Mouse (Mus musculus) neural tube, embryonic 12.5 days (tissue): ENCODE data around the gene Ralgapa1. TPM values are rescaled to one million over a fixed set of nuclear protein-coding genes. Genes with fewer than 3 reads are reported as not detected.
"Not testable (repeated sequence)": the region's sequence is repeated elsewhere in the genome, so short reads cannot be mapped to it uniquely, and the experiment has no call there.

Experiments used
- ATAC-seq: fragments of 200-750 bp; cut with Nextera tagmentation; 2 replicates; pipeline ENCODE4 v1.8.0; 2017; ENCODE audit warnings: low read depth, mild to moderate bottlenecking, moderate TSS enrichment, moderate library complexity; ENCODE audit not compliant: low FRiP score
- H3K27ac ChIP-seq: fragments of 300-500 bp; sonication (generic); 2 replicates; pipeline ENCODE4 v1.5.1; 2016
- H3K27me3 ChIP-seq: fragments of 300-500 bp; sonication (generic); replicated peaks from 2 replicates; pipeline ENCODE4 v1.6.1; 2016; ENCODE audit warnings: mild to moderate bottlenecking
- H3K36me3 ChIP-seq: fragments of 300-500 bp; sonication (generic); 2 replicates; pipeline ENCODE4 v1.6.1; 2016; ENCODE audit warnings: mild to moderate bottlenecking
- H3K4me1 ChIP-seq: fragments of 300-500 bp; sonication (generic); 2 replicates; pipeline ENCODE4 v1.6.1; 2016
- H3K4me2 ChIP-seq: fragments of 300-500 bp; sonication (generic); replicated peaks from 2 replicates; pipeline ENCODE4 v1.6.1; 2016; ENCODE audit warnings: mild to moderate bottlenecking
- H3K4me3 ChIP-seq: fragments of 300-500 bp; sonication (generic); 2 replicates; pipeline ENCODE4 v1.5.1; 2016
- H3K9ac ChIP-seq: fragments of 300-500 bp; sonication (generic); 2 replicates; pipeline ENCODE4 v1.6.1; 2016; ENCODE audit warnings: mild to moderate bottlenecking
- H3K9me3 ChIP-seq: fragments of 300-500 bp; sonication (generic); 2 replicates; pipeline ENCODE4 v1.6.1; 2016; ENCODE audit warnings: mild to moderate bottlenecking
- WGBS: fragments of 180-500 bp; shearing (Covaris S2); methylation state at CpG from one replicate; pipeline ENCODE4 v1.1.7; 2016; 5-methylcytosine and 5-hydroxymethylcytosine counted together
- polyA plus RNA-seq: library from polyadenylated mRNA; unstranded; fragments of >200 nt; fragmentation: Nextera tagmentation; extraction: Ambion mirVana; gene quantifications from 2 replicates; pipeline ENCODE4 v1.2.1, GENCODE M21; 2016

The Ralgapa1 gene
- polyA plus RNA-seq, 1 experiment from 2014 or later = 25.2 TPM

DNA sequence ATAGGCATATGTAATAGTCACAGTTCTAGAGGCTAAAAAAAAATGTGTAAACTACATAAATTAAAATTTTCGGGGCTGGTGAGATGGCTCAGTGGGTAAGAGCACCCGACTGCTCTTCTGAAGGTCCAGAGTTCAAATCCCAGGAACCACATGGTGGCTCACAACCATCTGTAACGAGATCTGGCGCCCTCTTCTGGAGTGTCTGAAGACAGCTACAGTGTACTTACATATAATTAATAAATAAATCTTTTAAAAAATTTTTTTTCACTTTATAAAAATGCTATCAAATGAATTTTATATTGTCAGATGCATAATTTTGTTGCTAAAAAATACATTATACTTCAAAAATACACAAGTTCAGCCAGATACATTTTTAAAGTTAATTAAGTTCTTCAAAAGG is 26.5 kb downstream of the Ralgapa1 start:
- H3K27ac ChIP-seq, H3K4me2 ChIP-seq, H3K4me1 ChIP-seq, H3K27me3 ChIP-seq, H3K9me3 ChIP-seq, ATAC-seq, H3K9ac ChIP-seq, H3K36me3 ChIP-seq, H3K4me3 ChIP-seq: not testable (repeated sequence)
- 84% methylated on average over 4 of the region's 4 CpGs for WGBS

DNA sequence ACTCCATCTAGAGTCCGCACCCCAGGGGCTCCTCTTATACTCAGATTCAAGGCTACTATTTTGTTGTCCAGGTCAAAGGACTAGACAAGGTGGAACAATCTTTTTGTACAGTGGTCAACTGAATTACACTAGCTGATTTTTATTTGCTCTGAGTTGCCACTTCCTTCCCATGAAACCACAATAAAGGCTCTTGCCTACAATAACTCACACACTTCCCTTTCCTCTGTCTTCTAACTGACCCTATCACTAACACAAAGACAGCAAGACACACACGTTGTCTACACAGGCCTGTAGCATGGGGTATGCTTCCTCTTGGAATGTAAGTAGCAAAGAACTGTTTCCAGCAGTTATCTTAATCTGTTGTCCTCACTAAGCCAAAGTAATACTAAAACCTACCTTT is 35.7 kb downstream of the Ralgapa1 start:
- H3K4me3 ChIP-seq = no peak overlapping the region
- no peaks in the 10 kb centered on the region for H3K9me3 ChIP-seq
- WGBS = 70% methylated on average over 2 of the region's 2 CpGs
- no peak overlapping the region for H3K9ac ChIP-seq
- no peak overlapping the region for H3K4me2 ChIP-seq
- H3K4me1 ChIP-seq = no peaks in the 10 kb centered on the region
- no peak overlapping the region for H3K27ac ChIP-seq
- peaks cover 8% of the 10 kb centered on the region for H3K36me3 ChIP-seq
- no peaks in the 10 kb centered on the region for H3K27me3 ChIP-seq
- no peak for ATAC-seq

DNA sequence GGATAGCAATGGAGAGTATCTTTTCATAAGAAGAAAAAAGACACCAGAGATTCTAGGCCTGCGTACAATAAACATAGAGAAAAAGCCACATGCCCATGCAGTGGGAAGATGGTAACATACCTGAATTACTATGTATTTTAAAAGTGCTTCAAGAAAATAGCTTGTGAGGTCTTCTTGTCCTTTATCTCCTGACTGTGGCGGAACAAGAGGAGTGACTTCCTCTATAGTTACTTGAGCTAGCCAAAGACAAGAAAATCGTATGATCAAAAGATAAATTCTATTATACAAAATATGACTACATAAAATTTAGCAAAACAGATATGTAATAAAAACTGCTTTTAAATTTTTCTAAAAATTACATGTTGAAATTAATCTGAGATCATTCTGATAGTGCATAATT is 38.3 kb downstream of the Ralgapa1 start:
- H3K27ac ChIP-seq = no peak overlapping the region
- ATAC-seq = no peak
- WGBS = 96% methylated on average over 3 of the region's 3 CpGs
- H3K4me3 ChIP-seq = no peak overlapping the region
- no peak overlapping the region for H3K9ac ChIP-seq
- H3K4me2 ChIP-seq = no peak overlapping the region
- H3K36me3 ChIP-seq = peaks cover 8% of the 10 kb centered on the region
- H3K4me1 ChIP-seq = no peaks in the 10 kb centered on the region
- H3K27me3 ChIP-seq = no peaks in the 10 kb centered on the region
- no peaks in the 10 kb centered on the region for H3K9me3 ChIP-seq

DNA sequence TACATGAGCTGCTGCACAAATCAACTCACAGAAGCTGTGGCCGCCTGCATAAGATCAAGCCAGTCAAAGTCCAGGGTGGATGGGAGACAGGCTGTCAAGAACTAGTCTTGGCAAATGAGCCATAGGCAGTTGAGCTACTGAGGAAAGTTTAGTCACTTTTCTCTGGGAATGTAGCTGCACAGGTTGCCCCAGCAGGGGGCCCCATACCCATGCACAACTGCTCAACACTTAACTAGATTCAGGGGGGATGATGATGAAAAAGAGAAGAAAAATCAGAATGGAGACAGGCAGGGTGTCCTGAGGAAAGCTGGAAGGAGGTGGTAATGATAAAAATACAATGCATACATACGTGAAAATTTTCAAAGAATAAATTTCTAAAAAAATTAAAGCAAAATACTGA is 42.7 kb downstream of the Ralgapa1 start:
- WGBS = 94% methylated on average over 2 of the region's 2 CpGs
- ATAC-seq = no peak

DNA sequence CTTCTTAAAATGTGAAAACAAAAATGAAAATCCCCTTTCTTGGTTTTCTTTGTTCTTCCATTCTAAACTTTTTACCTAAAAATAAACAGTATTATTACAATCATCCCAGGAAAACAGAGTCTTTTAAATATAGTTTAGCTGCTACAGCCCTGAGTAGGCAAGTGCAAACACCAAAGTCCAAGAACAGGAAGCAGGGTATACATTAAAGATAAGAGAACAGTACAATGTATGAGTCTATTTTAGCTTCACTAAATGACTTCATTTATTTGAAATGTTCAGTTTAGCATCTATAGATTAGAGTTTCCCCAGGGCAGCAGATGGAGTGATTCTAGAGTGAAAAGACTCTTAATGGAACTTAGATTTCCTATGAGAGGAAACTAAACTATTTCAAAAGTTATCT is 43.6 kb downstream of the Ralgapa1 start:
- Histone ChIP-seq H3K27ac (no peak overlapping the region), H3K9ac (no peak overlapping the region), H3K4me2 (no peak overlapping the region), H3K4me1 (no peaks in the 10 kb centered on the region), H3K27me3 (no peaks in the 10 kb centered on the region), H3K36me3 (peaks cover 11% of the 10 kb centered on the region; the same call in 1 of the 2 replicates), H3K4me3 (no peak overlapping the region), H3K9me3 (no peaks in the 10 kb centered on the region)
- no peak for ATAC-seq

More for the DNA sequence above, 42.7 kb downstream of the Ralgapa1 start:
- Histone ChIP-seq H3K27me3 (no peaks in the 10 kb centered on the region), H3K9ac (no peak overlapping the region), H3K9me3 (no peaks in the 10 kb centered on the region), H3K4me1 (no peaks in the 10 kb centered on the region), H3K36me3 (peaks cover 11% of the 10 kb centered on the region; the same call in 1 of the 2 replicates), H3K27ac (no peak overlapping the region), H3K4me2 (no peak overlapping the region), H3K4me3 (no peak overlapping the region)

DNA sequence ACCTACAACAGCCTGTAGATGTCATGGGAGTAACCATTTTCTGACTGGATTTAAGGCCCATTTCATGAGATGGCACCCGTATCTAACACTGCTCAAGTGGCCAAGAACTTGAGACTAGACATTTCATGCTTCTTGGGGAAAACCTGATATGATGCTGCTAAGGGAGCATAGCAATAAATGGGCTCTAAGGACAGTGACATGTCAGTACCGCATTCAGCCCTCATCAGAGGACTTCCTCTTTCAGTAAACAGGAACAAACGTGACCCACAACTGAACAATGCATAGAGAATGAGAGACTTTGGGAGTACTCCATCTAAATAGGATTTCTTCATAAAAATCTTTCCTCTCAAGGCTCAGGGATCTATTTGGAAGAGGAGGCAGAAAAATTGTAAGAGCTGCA is 46.7 kb downstream of the Ralgapa1 start:
- Histone ChIP-seq H3K27ac (no peak overlapping the region), H3K4me3 (no peak overlapping the region), H3K9me3 (no peaks in the 10 kb centered on the region), H3K4me2 (no peak overlapping the region), H3K27me3 (no peaks in the 10 kb centered on the region), H3K36me3 (peaks cover 12% of the 10 kb centered on the region), H3K4me1 (no peaks in the 10 kb centered on the region), H3K9ac (no peak overlapping the region)
- no peak for ATAC-seq
- 89% methylated on average over 3 of the region's 3 CpGs for WGBS

DNA sequence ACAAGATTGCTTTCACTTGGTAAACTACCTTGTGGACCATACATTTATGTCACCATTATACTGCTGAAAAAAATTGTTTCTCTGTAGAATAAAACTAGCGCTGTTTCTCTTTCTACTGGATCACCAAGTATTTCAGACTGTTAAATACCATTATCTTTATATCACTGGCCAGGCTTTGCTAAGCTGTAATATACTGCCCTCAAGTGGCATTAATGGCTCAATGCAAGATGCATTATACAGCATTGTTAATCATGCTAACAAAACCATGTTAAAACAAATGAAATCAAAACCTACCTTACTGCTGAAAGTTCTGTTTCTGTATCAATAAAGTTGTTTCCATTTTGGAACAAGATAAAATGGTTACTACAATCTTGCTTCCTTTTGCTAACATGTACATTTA is 100.6 kb downstream of the Ralgapa1 start:
- WGBS = 76% methylated on average over 1 of the region's 1 CpGs
- Histone ChIP-seq H3K27me3 (no peaks in the 10 kb centered on the region), H3K4me3 (no peak overlapping the region), H3K9ac (no peak overlapping the region), H3K4me1 (no peaks in the 10 kb centered on the region), H3K4me2 (no peak overlapping the region), H3K27ac (no peak overlapping the region), H3K36me3 (peaks cover 26% of the 10 kb centered on the region), H3K9me3 (no peaks in the 10 kb centered on the region)
- ATAC-seq = no peak

DNA sequence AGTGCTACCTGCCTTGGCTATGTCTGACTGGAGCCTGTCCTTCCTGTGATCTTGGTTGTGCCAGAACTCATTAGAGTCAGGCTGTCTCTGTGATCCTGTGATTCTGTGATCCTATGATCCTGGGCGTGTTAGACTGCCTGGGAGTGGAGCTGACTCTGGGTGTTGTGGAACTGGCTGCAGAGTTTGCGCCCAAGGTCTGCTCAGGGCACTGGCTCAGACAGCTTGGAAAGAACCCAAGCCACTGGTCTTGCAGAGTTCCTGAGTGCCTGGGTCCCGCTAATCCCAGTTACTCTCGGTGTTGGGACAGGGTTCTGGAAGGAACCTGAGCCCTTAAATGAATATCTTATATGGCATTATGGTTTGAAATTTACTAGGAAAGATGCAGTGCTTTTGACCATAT is 115.1 kb downstream of the Ralgapa1 start:
- Histone ChIP-seq H3K27me3 (no peaks in the 10 kb centered on the region), H3K36me3 (peaks cover 25% of the 10 kb centered on the region), H3K9ac (no peak overlapping the region), H3K9me3 (no peaks in the 10 kb centered on the region), H3K27ac (no peak overlapping the region), H3K4me3 (no peak overlapping the region), H3K4me1 (no peaks in the 10 kb centered on the region), H3K4me2 (no peak overlapping the region)
- no peak for ATAC-seq
- 96% methylated on average over 4 of the region's 4 CpGs for WGBS

DNA sequence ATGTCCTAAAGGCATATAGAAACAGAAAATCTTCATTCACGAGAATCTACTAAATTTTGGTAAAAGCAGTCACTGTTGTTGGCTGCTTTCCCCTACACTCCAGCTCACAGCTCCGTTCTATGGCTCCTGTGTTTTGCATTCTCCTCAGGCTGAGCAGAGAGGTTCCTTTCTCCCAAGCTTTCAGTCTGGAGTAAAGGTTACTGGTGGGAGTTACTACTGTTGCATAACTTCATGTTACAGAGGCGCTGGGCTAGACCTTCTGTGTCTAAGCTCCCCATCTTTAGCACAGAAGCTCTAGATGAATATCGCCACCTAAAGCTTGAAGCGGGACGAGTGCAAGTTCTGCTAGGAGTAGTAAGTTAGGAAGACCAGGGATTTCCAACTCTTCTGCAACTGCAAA is 154.3 kb downstream of the Ralgapa1 start:
- H3K9me3 ChIP-seq = no peaks in the 10 kb centered on the region
- no peak overlapping the region for H3K9ac ChIP-seq
- H3K4me1 ChIP-seq = no peaks in the 10 kb centered on the region
- 93% methylated on average over 6 of the region's 6 CpGs for WGBS
- no peak overlapping the region for H3K4me3 ChIP-seq
- H3K27ac ChIP-seq = no peak overlapping the region
- H3K36me3 ChIP-seq = no peaks in the 10 kb centered on the region
- H3K27me3 ChIP-seq = no peaks in the 10 kb centered on the region
- no peak overlapping the region for H3K4me2 ChIP-seq
- ATAC-seq = no peak

DNA sequence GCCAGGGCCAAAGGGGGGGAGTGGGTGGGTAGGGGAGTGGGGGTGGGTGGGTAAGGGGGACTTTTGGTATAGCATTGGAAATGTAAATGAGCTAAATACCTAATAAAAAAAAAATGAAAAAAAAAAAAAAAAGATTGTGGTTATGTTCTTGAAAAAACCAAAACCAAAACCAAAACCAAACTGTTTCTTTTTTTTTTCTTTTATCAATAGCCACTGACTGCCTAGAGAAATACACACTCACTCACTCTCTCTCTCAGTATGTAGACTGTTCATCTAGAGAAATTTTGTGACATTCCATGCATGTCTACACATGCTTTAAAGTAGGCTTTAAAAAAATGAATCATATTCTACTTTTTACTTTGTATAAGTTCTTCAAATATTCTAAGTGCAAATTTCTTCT is 157.8 kb downstream of the Ralgapa1 start:
- not testable (repeated sequence) for H3K27me3 ChIP-seq, H3K36me3 ChIP-seq, H3K9me3 ChIP-seq, H3K4me3 ChIP-seq, H3K27ac ChIP-seq, ATAC-seq, H3K4me1 ChIP-seq, H3K9ac ChIP-seq, H3K4me2 ChIP-seq

DNA sequence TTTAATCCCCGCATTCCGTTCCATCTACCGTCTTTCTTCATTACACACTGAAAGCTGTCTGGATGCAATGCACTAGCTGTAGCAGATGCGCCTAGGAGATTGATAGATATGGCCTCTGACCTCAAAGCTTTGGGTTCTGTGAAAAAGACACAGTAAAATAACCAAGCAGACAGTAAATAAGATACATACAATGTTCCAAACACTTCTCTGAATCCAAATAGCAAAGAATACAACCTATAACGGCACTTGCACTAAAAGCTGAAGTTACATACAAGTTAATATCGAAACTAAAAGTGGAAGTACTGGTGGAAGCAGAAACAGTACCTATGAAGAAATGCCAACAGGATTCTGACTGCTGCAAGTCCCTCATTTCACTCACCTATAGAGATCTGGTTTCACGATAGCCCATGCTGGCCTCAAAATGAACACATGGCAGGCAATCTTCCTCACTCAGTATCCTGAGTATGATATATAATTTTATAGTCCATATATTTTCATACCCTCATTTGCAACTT is 172.9 kb downstream of the Ralgapa1 start:
- 91% methylated on average over 7 of the region's 7 CpGs for WGBS

DNA sequence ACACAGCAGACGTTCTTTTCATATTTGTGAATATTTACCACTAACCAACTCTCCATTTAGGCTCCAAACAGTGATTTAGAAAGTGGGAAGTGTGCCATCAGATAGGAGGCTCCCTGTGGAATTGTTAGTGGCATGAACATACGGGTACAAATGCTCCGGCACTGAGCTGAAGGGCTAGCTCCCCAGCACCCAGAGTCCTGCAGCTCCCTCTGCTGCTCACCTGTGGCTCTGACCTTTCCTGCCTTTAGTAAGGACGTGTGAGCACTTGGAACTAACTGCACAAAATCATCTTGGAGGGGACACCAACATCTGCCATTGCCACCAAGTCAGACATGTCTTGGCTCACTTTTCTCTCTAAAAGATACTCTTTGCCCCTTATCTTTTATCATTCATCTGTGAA is 194.3 kb downstream of the Ralgapa1 start:
- ATAC-seq = no peak
- Histone ChIP-seq H3K36me3 (no peaks in the 10 kb centered on the region), H3K4me1 (no peaks in the 10 kb centered on the region), H3K27ac (no peak overlapping the region), H3K4me3 (no peak overlapping the region), H3K4me2 (no peak overlapping the region), H3K9me3 (no peaks in the 10 kb centered on the region), H3K27me3 (no peaks in the 10 kb centered on the region), H3K9ac (no peak overlapping the region)
- WGBS = 37% methylated on average over 4 of the region's 4 CpGs

More for the DNA sequence above, 172.9 kb downstream of the Ralgapa1 start:
- Histone ChIP-seq H3K36me3 (no peaks in the 10 kb centered on the region), H3K4me3 (no peak overlapping the region), H3K9me3 (no peaks in the 10 kb centered on the region), H3K9ac (no peak overlapping the region), H3K27me3 (no peaks in the 10 kb centered on the region), H3K27ac (no peak overlapping the region), H3K4me2 (no peak overlapping the region), H3K4me1 (no peaks in the 10 kb centered on the region)
- no peak for ATAC-seq

DNA sequence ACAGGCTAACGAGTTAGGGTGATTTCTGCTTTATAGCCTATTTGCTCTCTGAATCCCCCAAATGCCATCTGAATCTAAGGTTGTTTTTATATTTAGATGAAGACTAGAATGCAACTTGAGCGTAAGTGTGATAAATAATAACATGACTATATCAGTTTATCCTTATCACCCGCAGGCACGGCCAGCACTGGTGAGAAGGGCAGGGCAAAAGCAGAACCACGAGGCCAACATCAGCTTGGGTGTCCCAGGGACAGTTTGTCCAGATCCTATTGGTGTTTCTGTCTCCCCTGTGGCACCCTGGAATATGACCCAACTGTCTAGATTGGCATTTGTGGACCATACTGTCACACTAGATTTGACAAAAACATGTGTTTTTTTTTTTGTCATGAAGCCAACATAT is 197.7 kb downstream of the Ralgapa1 start:
- ATAC-seq = no peak
- H3K27me3 ChIP-seq = no peaks in the 10 kb centered on the region
- no peaks in the 10 kb centered on the region for H3K36me3 ChIP-seq
- no peak overlapping the region for H3K4me3 ChIP-seq
- no peak overlapping the region for H3K4me2 ChIP-seq
- no peak overlapping the region for H3K9ac ChIP-seq
- H3K4me1 ChIP-seq = no peaks in the 10 kb centered on the region
- 87% methylated on average over 5 of the region's 5 CpGs for WGBS
- no peak overlapping the region for H3K27ac ChIP-seq
- H3K9me3 ChIP-seq = no peaks in the 10 kb centered on the region
